Mouse (Mus musculus): Measurements from ENCODE around the gene Raly. TPM values are rescaled to one million over a fixed set of nuclear protein-coding genes. Genes with fewer than 3 reads are reported as not detected.
"Not testable (repeated sequence)": the region's sequence is repeated elsewhere in the genome, so short reads cannot be mapped to it uniquely, and the experiment has no call there.

The Raly gene
- polyA plus RNA-seq, 1 experiment, result 188 TPM

DNA sequence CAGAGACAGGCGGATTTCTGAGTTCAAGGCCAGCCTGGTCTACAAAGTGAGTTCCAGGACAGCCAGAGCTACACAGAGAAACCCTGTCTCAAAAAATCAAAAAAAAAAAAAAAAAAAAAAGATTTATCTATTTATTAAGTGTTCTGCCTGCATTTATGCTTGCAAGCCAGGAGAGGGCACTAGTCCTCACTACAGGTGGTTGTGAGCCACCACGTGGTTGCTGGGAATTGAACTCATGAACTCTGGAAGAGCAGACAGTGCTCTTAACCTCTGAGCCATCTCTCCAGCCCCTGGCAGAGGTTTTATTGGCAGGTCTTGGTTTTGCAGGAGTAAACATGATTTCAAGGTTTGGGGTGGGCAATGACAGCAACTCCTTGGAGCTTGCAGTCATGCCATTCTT is 117.3 kb downstream of the Raly start:
- TF ChIP-seq CTCF (IDR thresholded peaks at IDR 0.05; ENCODE audit: insufficient read depth, low read length), result 0 out of 2 replicates have a peak, but pooled peaks have one; percentile 23
- H3K4me1 ChIP-seq (ENCODE audit: control insufficient read depth, insufficient read depth, low read length); DNase-seq; H3K4me3 ChIP-seq (replicated peaks; ENCODE audit: extremely low read depth, low read depth, low read length): not testable (repeated sequence)
- 46% methylated on average over 2 of the region's 2 CpGs for WGBS

DNA sequence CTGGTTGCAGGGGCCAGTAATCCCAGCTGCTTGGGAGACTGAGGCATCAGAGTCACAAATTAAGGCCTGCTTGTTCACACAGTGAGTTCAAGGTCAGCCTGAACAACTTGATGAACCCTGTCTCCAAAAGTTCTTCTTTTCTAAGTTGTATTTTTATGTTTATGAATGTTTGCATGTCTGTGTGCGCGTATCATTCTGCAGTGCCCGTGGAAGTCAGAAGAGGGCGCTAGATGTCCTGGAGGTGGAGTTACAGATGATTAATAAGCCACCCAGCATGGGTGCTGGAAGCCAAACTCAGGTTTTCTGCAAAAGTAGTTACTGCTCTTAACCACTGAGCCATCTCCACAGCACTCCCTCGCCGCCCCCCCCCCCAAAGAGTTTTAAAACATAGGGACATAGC is 118.9 kb downstream of the Raly start:
- 78% methylated on average over 6 of the region's 6 CpGs for WGBS

DNA sequence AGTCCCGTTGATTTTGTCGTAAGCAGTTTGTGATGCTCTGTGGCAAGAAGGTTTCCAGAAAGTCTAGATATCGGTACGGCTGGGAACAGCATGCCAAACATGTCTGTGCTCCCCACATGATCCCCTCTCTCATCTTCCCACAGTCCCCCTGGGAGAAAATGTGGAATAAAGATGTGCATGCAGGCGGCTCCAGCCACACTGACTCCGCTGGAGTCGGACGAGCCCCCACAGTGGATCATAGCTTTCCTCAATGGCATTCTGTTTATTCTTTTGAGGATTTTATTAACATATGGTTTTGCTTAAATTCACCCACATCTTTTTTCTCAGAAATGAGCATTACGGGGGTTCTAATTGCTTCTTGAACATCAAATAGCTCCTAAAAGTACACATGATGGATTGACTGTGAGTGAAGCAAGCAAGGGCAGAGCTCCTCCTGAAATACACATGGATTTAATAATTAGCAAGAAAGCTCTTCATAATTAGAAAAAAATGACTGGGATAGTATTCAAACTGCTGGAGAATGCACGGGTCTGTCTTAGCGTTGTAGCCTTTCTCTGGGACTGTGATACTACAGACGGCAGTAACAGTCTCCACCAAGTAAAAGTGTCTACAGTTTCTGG is 125.1 kb downstream of the Raly start:
- WGBS, result 66% methylated on average over 12 of the region's 12 CpGs
- DNase-seq, result no peak
- no peak overlapping the region for H3K4me3 ChIP-seq (replicated peaks; ENCODE audit: extremely low read depth, low read depth, low read length)
- no peaks in the 10 kb centered on the region for H3K4me1 ChIP-seq (ENCODE audit: control insufficient read depth, insufficient read depth, low read length)
- TF ChIP-seq POLR2A (IDR thresholded peaks at IDR 0.05; ENCODE audit: borderline replicate concordance, extremely low read depth, low read depth, low read length), result no peak
- no peak for TF ChIP-seq CTCF (IDR thresholded peaks at IDR 0.05; ENCODE audit: insufficient read depth, low read length)

More for the DNA sequence above, 118.9 kb downstream of the Raly start:
- no peak for TF ChIP-seq CTCF (IDR thresholded peaks at IDR 0.05; ENCODE audit: insufficient read depth, low read length)
- TF ChIP-seq POLR2A (IDR thresholded peaks at IDR 0.05; ENCODE audit: borderline replicate concordance, extremely low read depth, low read depth, low read length), result no peak
- Histone ChIP-seq H3K4me3 (replicated peaks; ENCODE audit: extremely low read depth, low read depth, low read length) (no peak overlapping the region), H3K4me1 (ENCODE audit: control insufficient read depth, insufficient read depth, low read length) (no peaks in the 10 kb centered on the region)
- no peak for DNase-seq

DNA sequence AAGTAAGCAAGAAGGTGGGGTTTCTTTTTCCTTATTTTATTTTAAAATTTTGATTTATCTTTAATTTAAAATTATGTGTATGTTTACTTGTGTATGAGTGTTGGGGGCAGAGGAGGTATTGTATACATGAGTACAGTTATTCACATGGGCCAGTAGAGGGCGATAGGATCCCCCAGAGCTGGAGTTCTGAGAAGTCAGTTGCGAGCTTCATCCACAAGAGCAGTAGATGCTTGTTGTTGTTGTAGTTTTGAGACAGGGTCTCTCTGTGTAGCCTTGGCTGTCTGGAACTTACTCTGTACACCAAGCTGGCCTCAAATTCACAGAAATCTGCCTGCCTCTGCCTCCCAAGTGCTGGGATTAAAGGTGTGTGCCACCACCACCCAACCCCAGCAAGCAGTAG is 125.7 kb downstream of the Raly start:
- 14% methylated on average over 2 of the region's 2 CpGs for WGBS
- H3K4me3 ChIP-seq (replicated peaks; ENCODE audit: extremely low read depth, low read depth, low read length), result no peak overlapping the region
- no peak for DNase-seq

More for the DNA sequence above, 125.7 kb downstream of the Raly start:
- no peaks in the 10 kb centered on the region for H3K4me1 ChIP-seq (ENCODE audit: control insufficient read depth, insufficient read depth, low read length)
- peak; percentile 52 for TF ChIP-seq CTCF (IDR thresholded peaks at IDR 0.05; ENCODE audit: insufficient read depth, low read length)
- TF ChIP-seq POLR2A (IDR thresholded peaks at IDR 0.05; ENCODE audit: borderline replicate concordance, extremely low read depth, low read depth, low read length), result no peak

Other genes with a start within 250 kb of the Raly start
- 0.98 TPM in 1 of 2 replicates, not detected in the other for gene 1700003F12Rik, start 244.0 kb upstream of the Raly start, polyA plus RNA-seq (2012; rRNA removed)
- gene Actl10, start 239.3 kb upstream of the Raly start, polyA plus RNA-seq (2012; rRNA removed), result 0.07 TPM in 2 replicates
- 1.2 and 1.8 TPM in 2 replicates for gene Necab3, start 232.2 kb upstream of the Raly start, polyA plus RNA-seq (2012; rRNA removed)
- 9.8 and 12.6 TPM in 2 replicates for gene E2f1, start 221.2 kb upstream of the Raly start, polyA plus RNA-seq (2012; rRNA removed)
- 40.8 and 41.3 TPM in 2 replicates for gene Pxmp4, start 187.4 kb upstream of the Raly start, polyA plus RNA-seq (2012; rRNA removed)
- 5.8 and 6.8 TPM in 2 replicates for gene Zfp341, start 177.8 kb upstream of the Raly start, polyA plus RNA-seq (2012; rRNA removed)
- 0.53 and 1.4 TPM in 2 replicates for gene 4930519P11Rik, start 177.7 kb upstream of the Raly start, polyA plus RNA-seq (2012; rRNA removed)
- 83.4 and 103 TPM in 2 replicates for gene Chmp4b, start 139.4 kb upstream of the Raly start, polyA plus RNA-seq (2012; rRNA removed)
- gene Gm14214, start 21.1 kb upstream of the Raly start, polyA plus RNA-seq (2012; rRNA removed), result not detected in 2 replicates
- gene a, start 306 bp downstream of the Raly start, polyA plus RNA-seq (2012; rRNA removed), result not detected in 2 replicates
- 4.8 and 9.0 TPM in 2 replicates for gene Eif2s2, start 101.8 kb downstream of the Raly start, polyA plus RNA-seq (2012; rRNA removed)
- gene Gm14226, start 227.2 kb downstream of the Raly start, polyA plus RNA-seq (2012; rRNA removed), result 0.03 and 0.05 TPM in 2 replicates